Mouse (Mus musculus): ENCODE measurements at regions not wholly inside any gene's neighbourhood (a gene's known extent, or its start where the extent isn't known, plus 50 kb on each side); places are given as distances from the start of the nearest gene placed in this dataset.

DNA sequence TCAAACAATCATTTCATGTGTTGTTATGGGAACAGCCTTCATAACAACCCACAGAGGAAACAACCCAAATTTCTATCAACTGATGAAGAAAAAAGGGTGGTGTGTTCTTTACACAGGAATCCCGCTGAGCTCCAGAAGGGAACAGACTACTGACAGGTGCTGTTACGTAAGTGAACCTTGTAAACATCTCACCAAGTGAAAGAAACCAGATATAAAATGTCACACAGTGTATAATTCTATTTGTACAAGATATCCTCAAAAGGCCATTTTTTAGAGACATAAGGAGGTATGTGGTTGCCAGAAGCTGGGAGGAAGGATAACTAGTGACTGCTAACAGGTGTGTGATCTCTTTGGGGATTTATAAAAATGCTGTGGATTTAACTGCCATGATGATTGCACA is 119.9 kb downstream of the Plod2 start:
- DNase-seq: no peak
- no peak for TF ChIP-seq CTCF (IDR thresholded peaks at IDR 0.05; ENCODE audit: insufficient read depth, low read length)
- no peak for TF ChIP-seq POLR2A (IDR thresholded peaks at IDR 0.05; ENCODE audit: borderline replicate concordance, extremely low read depth, low read depth, low read length)
- no peak overlapping the region for H3K4me3 ChIP-seq (replicated peaks; ENCODE audit: extremely low read depth, low read depth, low read length)
- WGBS: 76% methylated on average over 2 of the region's 2 CpGs
- H3K4me1 ChIP-seq (ENCODE audit: control insufficient read depth, insufficient read depth, low read length): no peaks in the 10 kb centered on the region

- Histone ChIP-seq H3K4me3 (replicated peaks; ENCODE audit: extremely low read depth, low read depth, low read length) (no peak overlapping the region), H3K4me1 (ENCODE audit: control insufficient read depth, insufficient read depth, low read length) (no peaks in the 10 kb centered on the region)
- TF ChIP-seq CTCF (IDR thresholded peaks at IDR 0.05; ENCODE audit: insufficient read depth, low read length): no peak
- no peak for TF ChIP-seq POLR2A (IDR thresholded peaks at IDR 0.05; ENCODE audit: borderline replicate concordance, extremely low read depth, low read depth, low read length)
- no peak for DNase-seq
- WGBS: 74% methylated on average over 1 of the region's 1 CpGs
Measured at GRCm38 (mm10) chr9:92667361-92667881, 125.4 kb downstream of the Plod2 start.

DNA sequence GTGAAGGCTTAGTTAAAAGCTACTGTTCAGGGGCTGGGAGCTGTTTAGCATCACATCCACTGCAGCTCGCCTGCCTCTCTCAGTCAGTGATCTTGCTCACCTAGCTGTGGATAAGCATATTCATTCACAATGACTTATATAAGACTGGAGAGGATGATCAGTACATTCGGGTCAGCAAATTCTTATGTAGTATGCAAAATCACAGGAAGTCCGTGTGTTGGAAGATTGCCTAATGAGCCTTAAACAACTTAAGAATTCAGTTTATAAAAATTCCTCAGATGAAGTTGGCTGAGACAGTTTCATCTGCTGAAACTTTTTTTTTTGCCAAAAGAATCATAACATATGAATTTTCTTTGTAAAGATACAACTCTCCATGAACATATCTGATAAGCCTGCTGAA is 129.9 kb downstream of the Plod2 start:
- no peak for DNase-seq
- Histone ChIP-seq H3K4me1 (ENCODE audit: control insufficient read depth, insufficient read depth, low read length) (no peaks in the 10 kb centered on the region), H3K4me3 (replicated peaks; ENCODE audit: extremely low read depth, low read depth, low read length) (no peak overlapping the region)
- 53% methylated on average over 3 of the region's 3 CpGs for WGBS
- TF ChIP-seq POLR2A (IDR thresholded peaks at IDR 0.05; ENCODE audit: borderline replicate concordance, extremely low read depth, low read depth, low read length) (no peak), CTCF (IDR thresholded peaks at IDR 0.05; ENCODE audit: insufficient read depth, low read length) (no peak)

DNA sequence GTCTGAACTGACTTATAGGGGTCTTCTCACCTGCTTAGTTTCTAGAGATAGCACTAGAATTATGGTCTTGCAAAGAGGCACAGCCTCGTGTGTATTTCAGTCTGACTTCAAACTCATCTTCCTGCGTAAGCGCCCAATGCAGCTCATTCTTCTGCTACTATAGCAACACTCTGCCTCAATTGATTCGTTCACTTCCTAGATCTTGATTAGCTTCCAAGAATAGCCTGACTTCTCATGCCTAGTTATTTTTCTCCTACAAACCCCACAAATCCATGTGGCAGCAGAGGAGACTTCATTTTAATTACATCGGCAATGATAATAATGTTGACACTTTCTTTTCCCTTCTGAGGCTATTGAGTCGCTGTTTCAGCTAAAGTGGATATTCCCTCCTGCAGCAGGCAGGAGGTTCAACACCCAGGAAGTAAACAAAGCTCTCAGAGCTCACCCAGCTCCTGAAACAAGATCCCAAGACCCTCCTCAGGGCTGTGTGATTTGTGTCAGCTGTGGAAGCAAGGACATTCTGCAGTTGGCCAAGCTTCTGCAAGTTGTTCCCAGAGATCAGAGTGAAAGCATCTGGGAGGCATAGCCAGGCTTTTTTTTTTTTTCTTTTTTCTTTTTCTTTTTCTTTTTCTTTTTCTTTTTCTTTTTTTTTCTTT is 152.5 kb downstream of the Plod2 start:
- TF ChIP-seq CTCF (IDR thresholded peaks at IDR 0.05; ENCODE audit: insufficient read depth, low read length) (no peak), POLR2A (IDR thresholded peaks at IDR 0.05; ENCODE audit: borderline replicate concordance, extremely low read depth, low read depth, low read length) (no peak)
- DNase-seq: no peak
- no peaks in the 10 kb centered on the region for H3K4me1 ChIP-seq (ENCODE audit: control insufficient read depth, insufficient read depth, low read length)
- WGBS: 40% methylated on average over 6 of the region's 6 CpGs
- H3K4me3 ChIP-seq (replicated peaks; ENCODE audit: extremely low read depth, low read depth, low read length): no peak overlapping the region

GRCm38 (mm10) chr9:92697971-92698370 is 155.9 kb downstream of the Plod2 start:
- 73% methylated on average over 3 of the region's 3 CpGs for WGBS
- Histone ChIP-seq H3K4me3 (replicated peaks; ENCODE audit: extremely low read depth, low read depth, low read length) (no peak overlapping the region), H3K4me1 (ENCODE audit: control insufficient read depth, insufficient read depth, low read length) (no peaks in the 10 kb centered on the region)
- no peak for TF ChIP-seq CTCF (IDR thresholded peaks at IDR 0.05; ENCODE audit: insufficient read depth, low read length)
- TF ChIP-seq POLR2A (IDR thresholded peaks at IDR 0.05; ENCODE audit: borderline replicate concordance, extremely low read depth, low read depth, low read length): no peak
- DNase-seq: no peak

GRCm38 (mm10) chr9:92704752-92705151 is 162.7 kb downstream of the Plod2 start:
- Histone ChIP-seq H3K4me3 (replicated peaks; ENCODE audit: extremely low read depth, low read depth, low read length) (no peak overlapping the region), H3K4me1 (ENCODE audit: control insufficient read depth, insufficient read depth, low read length) (no peaks in the 10 kb centered on the region)
- DNase-seq: no peak
- 53% methylated on average over 2 of the region's 2 CpGs for WGBS
- TF ChIP-seq POLR2A (IDR thresholded peaks at IDR 0.05; ENCODE audit: borderline replicate concordance, extremely low read depth, low read depth, low read length) (no peak), CTCF (IDR thresholded peaks at IDR 0.05; ENCODE audit: insufficient read depth, low read length) (no peak)

DNA sequence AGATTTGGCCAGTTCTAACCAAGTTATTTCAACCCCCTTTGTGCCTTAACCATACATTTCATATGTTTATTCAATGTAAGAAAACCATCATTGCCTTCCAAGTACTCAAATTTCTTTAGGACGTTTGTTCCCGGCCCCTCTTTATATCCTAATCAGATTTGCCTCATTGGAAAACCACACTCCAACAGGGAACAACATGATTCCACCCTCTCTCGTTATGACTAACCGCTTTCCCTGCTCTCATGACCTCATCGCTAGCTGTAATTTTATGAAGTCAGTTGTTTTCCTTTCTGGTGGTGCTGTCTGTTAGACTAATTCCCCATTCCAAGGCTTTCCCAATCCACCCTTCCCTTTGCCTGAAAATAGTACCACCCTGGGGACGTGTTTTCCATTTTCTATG is 165.0 kb downstream of the Plod2 start:
- H3K4me1 ChIP-seq (ENCODE audit: control insufficient read depth, insufficient read depth, low read length): no peaks in the 10 kb centered on the region
- 68% methylated on average over 6 of the region's 6 CpGs for WGBS
- no peak overlapping the region for H3K4me3 ChIP-seq (replicated peaks; ENCODE audit: extremely low read depth, low read depth, low read length)
- no peak for DNase-seq
- no peak for TF ChIP-seq CTCF (IDR thresholded peaks at IDR 0.05; ENCODE audit: insufficient read depth, low read length)
- TF ChIP-seq POLR2A (IDR thresholded peaks at IDR 0.05; ENCODE audit: borderline replicate concordance, extremely low read depth, low read depth, low read length): no peak

- DNase-seq: no peak
- TF ChIP-seq CTCF (IDR thresholded peaks at IDR 0.05; ENCODE audit: insufficient read depth, low read length) (no peak), POLR2A (IDR thresholded peaks at IDR 0.05; ENCODE audit: borderline replicate concordance, extremely low read depth, low read depth, low read length) (no peak)
- no peaks in the 10 kb centered on the region for H3K4me1 ChIP-seq (ENCODE audit: control insufficient read depth, insufficient read depth, low read length)
- no peak overlapping the region for H3K4me3 ChIP-seq (replicated peaks; ENCODE audit: extremely low read depth, low read depth, low read length)
- WGBS: 69% methylated on average over 6 of the region's 6 CpGs
Measured at GRCm38 (mm10) chr9:92717176-92717575, 175.2 kb downstream of the Plod2 start.

DNA sequence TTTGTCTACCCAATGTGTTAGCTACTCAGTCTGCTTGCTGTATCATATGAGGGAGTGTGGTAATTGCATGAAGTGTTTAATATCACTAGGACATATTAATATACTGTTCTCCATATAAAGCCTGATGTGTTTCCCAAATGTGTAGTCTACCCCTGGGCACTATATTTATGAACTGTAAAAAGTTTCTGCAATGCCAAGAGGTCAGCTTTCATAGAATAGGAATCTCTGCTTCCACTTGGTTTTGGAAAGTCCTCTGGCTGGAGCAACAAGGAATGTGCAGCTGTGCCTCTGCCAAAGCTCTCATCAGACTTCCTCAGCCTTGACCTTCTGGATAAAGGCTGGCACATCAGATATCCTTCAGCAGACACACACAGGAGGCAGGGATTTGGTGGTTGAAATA is 176.3 kb downstream of the Plod2 start:
- no peak for DNase-seq
- H3K4me3 ChIP-seq (replicated peaks; ENCODE audit: extremely low read depth, low read depth, low read length): no peak overlapping the region
- TF ChIP-seq POLR2A (IDR thresholded peaks at IDR 0.05; ENCODE audit: borderline replicate concordance, extremely low read depth, low read depth, low read length): no peak
- no peak for TF ChIP-seq CTCF (IDR thresholded peaks at IDR 0.05; ENCODE audit: insufficient read depth, low read length)
- H3K4me1 ChIP-seq (ENCODE audit: control insufficient read depth, insufficient read depth, low read length): no peaks in the 10 kb centered on the region

- TF ChIP-seq POLR2A (IDR thresholded peaks at IDR 0.05; ENCODE audit: borderline replicate concordance, extremely low read depth, low read depth, low read length) (no peak), CTCF (IDR thresholded peaks at IDR 0.05; ENCODE audit: insufficient read depth, low read length) (no peak)
- Histone ChIP-seq H3K4me3 (replicated peaks; ENCODE audit: extremely low read depth, low read depth, low read length) (no peak overlapping the region), H3K4me1 (ENCODE audit: control insufficient read depth, insufficient read depth, low read length) (no peaks in the 10 kb centered on the region)
- DNase-seq: no peak
- 56% methylated on average over 6 of the region's 6 CpGs for WGBS
Measured at GRCm38 (mm10) chr9:92719251-92719650, 177.2 kb downstream of the Plod2 start.
